Mouse (Mus musculus) T-helper 2 cell (primary cell): ENCODE measurements around the gene Pram1.

Experiments used
- in situ Hi-C: fragments of 300-600 bp; cut with MboI, MseI; formaldehyde crosslinking; loops from one replicate; pipeline ENCODE4 v1.15.1; 2025; ENCODE audit warnings: high pct_unique_total_duplicates

The Pram1 gene

DNA sequence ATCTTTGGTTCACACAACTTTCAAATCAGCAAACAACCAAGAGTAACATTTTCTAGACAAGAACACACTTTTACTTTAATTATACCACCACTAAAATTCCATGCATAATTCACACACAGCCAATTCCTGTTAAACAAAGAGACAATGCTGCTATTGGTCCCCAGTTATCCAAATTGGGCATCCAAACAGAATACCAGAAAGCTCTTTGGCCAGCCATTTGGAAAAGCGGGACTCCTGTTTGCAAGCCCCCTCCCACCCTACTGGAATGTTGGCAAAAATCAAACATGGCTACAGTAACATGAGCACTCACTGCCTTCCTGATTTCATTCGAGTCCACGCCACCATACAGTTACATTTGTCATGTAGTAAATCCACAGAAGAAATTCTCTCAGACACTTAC, 31.8 kb downstream of the Pram1 start:
- in situ Hi-C loops = no loop called here

DNA sequence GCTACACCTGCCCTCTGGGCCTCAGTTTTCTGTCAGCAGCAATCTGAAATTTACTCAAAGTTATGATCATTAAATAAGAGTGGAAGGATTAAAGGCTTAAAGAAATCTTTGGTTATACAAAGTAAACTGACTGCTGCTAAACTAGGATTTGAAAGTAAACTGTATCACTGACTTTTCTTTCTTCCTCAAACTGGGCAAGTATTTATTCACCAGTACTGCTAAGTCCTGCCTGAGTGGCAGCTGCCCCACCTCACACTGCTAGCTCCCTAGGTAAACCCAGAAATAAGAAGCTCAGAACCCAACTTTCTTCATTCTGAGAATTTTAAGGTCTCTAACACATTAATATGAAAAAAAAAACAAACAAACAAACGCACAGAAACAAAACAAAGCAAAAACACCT, 36.0 kb downstream of the Pram1 start:
- in situ Hi-C loops = no loop called here

DNA sequence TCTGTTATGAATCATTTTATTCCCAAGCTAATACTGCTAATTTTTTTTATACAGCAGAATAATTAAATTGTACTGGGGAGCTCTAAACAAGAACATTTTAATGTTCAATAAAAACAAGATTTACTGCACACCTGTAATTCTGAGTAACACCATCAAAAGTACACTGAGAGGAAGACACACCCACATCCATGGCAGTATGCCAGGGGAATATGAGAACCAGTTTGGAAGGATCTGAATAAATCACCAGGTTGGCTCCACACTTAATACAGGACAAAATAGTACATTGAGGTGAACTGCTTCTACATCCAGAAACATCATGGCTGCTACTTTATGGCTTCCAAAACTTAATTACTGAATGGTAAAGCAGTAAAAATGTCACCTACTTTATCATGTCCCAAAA, 37.6 kb downstream of the Pram1 start:
- in situ Hi-C loops = no loop called here

DNA sequence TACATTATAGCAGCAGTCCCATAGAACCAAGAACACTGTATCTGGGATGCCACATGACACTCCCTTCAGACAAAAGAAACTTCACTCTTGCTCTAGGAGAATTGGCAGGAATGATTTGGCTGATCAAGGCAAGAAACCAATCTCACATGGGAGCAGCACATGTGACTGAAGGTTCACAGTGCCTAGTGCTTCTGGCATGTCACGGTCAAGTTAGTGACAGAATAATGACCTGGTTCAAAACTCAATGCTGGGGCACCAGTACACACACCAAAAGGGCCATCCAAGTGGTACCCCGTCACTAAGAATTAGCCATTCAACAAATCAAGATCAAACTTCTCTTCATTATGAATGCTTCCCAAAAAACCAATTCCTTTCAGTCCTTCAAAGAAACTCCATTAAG, 38.2 kb downstream of the Pram1 start:
- in situ Hi-C loops = no loop called here

DNA sequence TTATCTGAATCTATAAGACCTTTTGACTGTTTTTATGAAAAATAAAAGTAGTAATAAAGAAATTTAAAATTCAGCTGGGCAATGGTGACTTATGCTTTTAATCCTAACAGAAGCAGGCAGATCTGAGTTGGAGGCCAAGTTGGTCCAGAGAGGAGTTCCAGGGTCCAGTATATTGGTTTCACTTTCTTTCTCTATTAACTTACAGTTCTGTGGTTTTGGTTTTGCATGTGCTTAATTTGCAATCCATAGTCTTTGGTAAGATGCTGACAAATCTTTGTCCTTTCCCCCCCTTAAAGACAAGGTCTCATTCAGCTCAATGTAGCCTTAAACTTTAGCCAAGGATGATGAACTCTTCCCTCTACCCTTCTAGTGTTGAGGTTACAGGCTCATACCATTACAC, 40.9 kb downstream of the Pram1 start:
- in situ Hi-C loops = no loop called here

DNA sequence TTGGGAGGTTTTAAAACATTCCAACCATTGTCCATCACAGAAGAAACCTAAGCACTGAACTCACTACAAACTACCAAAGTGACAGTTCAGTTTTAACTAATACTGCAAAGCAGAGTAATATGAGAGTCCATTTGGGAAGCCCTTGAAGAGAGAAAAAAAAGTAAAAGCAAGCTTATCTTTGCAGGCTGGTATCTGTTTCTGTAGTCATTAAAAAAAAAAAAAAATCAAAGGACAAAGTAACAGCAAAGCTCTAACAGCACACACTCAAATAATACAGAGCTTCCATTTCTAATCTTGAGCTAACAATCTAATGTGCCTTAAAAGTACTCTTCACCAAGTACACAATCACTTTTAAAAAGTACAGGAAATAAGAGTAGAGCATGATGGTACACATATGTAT, 43.9 kb downstream of the Pram1 start:
- in situ Hi-C loops = loop anchor here (10.0 kb wide), 2 partner anchors 513 to 573 kb away; partner anchors contain the start of genes H2-Ab1 and Psmb8

DNA sequence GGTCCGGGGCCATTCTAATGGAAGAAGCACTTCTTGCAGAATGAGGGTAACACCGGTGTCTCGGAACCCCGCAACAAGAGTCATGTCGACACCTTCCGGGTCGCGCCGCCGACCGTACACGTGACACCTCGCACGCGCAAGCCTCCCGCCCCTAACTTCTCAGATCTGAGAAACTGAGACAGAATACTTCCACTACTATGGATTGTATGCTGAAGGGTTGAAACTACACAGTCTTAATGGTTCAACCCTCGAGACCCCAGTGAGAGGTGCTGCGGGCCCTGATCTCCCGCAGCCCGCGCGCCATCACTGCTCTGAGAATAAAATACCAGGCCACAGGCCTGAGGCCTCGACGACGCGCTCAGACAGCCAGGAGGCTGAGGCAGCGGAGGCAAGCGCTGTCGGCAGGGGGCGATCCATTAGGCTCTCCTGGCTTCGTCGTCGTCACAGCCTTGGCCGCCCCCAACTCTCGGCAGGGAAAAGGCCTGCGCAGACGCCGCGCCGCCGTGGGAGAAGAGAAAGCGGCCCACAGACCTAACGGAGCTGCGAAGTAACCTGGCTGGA, 46.9 kb downstream of the Pram1 start:
- in situ Hi-C loops = loop anchor here (5.0 to 10.0 kb wide), 3 partner anchors 138 to 570 kb away; partner anchors contain the start of genes H2-Ab1, Ndufa7, Psmb8 and Rps28

DNA sequence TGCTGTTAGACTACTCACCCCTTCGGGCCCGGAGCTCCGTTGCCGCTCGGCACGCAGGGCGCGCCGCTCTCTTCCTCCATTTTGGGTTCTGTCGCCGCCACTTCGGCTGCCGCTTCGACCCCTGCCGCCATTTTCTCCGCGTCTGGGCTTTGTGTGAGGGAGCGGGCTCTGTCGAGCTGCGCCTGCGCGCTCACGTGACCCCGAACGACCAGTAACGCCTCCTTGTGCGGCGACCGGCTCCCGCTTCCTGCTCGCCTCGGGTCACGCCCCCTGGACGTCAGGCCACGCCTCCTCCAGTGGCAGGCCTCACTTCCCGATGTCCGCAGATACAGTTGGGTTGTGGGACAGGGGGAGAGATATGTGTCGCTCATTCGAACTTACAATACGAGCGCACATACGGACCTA, 47.4 kb downstream of the Pram1 start:
- in situ Hi-C loops = loop anchor here (5.0 to 10.0 kb wide), 3 partner anchors 137 to 570 kb away; partner anchors contain the start of genes H2-Ab1, Ndufa7, Psmb8 and Rps28

DNA sequence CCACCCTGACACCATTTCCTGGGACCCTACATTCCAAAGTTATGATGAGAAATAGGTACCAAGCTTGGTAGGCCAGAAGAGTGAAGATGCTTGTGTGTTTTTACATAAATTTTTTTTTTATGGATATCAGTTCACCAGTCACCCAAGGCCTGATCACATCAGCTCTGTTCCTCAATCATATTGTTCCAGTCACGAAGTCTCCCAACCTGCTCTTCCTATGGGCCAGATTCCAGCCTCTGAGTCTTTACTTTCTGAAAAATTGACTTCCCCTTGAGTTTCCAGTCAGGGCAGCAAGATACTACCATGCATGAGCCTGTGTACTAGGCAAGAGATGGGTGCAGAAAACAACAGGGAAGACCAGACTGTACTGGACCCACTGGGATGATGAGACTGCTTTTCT, 48.9 kb downstream of the Pram1 start, which contains the start of gene Hnrnpm:
Gene Hnrnpm (minus strand): TSS at position 101 of the 400 bp plus-strand sequence.
- in situ Hi-C loops = loop anchor here (5.0 to 10.0 kb wide), 3 partner anchors 136 to 568 kb away; partner anchors contain the start of genes H2-Ab1, Ndufa7, Psmb8 and Rps28
